Mouse (Mus musculus) lung, embryonic 16.5 days (tissue): ENCODE measurements around the gene Polr2a. TPM values are rescaled to one million over a fixed set of nuclear protein-coding genes. Genes with fewer than 3 reads are reported as not detected.

Source experiments
- ATAC-seq: fragments of 200-750 bp; cut with Nextera tagmentation; 2 replicates; pipeline ENCODE4 v1.8.0; 2017; ENCODE audit warnings: low read depth, mild to moderate bottlenecking, moderate library complexity
- H3K27ac ChIP-seq: fragments of 300-500 bp; sonication (generic); 2 replicates; pipeline ENCODE4 v1.5.1; 2014; ENCODE audit warnings: mild to moderate bottlenecking, control low read depth, low read length
- H3K27me3 ChIP-seq: fragments of 300-500 bp; sonication (generic); 2 replicates; pipeline ENCODE4 v1.6.1; 2014; ENCODE audit warnings: low read depth, low read length, mixed read lengths; ENCODE audit not compliant: control insufficient read depth, insufficient read depth
- H3K36me3 ChIP-seq: fragments of 300-500 bp; sonication (generic); 2 replicates; pipeline ENCODE4 v1.6.1; 2014; ENCODE audit warnings: low read length; ENCODE audit not compliant: control insufficient read depth, insufficient read depth
- H3K4me1 ChIP-seq: fragments of 300-500 bp; sonication (generic); replicated peaks from 2 replicates; pipeline ENCODE4 v1.6.1; 2014; ENCODE audit warnings: low read length, mixed read lengths; ENCODE audit not compliant: control insufficient read depth, insufficient read depth
- H3K4me2 ChIP-seq: fragments of 300-500 bp; sonication (generic); 2 replicates; pipeline ENCODE4 v1.6.1; 2014; ENCODE audit warnings: low read depth, low read length, control low read depth
- H3K4me3 ChIP-seq: fragments of 300-500 bp; sonication (generic); 2 replicates; pipeline ENCODE4 v1.5.1; 2014; ENCODE audit warnings: mild to moderate bottlenecking, low read length, control low read depth
- H3K9ac ChIP-seq: fragments of 300-500 bp; sonication (generic); 2 replicates; pipeline ENCODE4 v1.6.1; 2014; ENCODE audit warnings: low read length, control low read depth
- H3K9me3 ChIP-seq: fragments of 300-500 bp; sonication (generic); 2 replicates; pipeline ENCODE4 v1.6.1; 2016; ENCODE audit warnings: low read length; ENCODE audit not compliant: control insufficient read depth
- WGBS: fragments of 180-500 bp; shearing (Covaris S2); extraction: QIAGEN DNeasy Blood & Tissue Kit; methylation state at CpG from one replicate; pipeline ENCODE4 v1.1.7; 2014; 5-methylcytosine and 5-hydroxymethylcytosine counted together
- polyA plus RNA-seq: library from polyadenylated mRNA; unstranded; fragments of >200 nt; fragmentation: Nextera tagmentation; extraction: Ambion mirVana; gene quantifications from 2 replicates; pipeline ENCODE4 v1.2.1, GENCODE M21; 2015

Polr2a gene
- polyA plus RNA-seq, 1 experiment from 2014 or later = 25.3 TPM

DNA sequence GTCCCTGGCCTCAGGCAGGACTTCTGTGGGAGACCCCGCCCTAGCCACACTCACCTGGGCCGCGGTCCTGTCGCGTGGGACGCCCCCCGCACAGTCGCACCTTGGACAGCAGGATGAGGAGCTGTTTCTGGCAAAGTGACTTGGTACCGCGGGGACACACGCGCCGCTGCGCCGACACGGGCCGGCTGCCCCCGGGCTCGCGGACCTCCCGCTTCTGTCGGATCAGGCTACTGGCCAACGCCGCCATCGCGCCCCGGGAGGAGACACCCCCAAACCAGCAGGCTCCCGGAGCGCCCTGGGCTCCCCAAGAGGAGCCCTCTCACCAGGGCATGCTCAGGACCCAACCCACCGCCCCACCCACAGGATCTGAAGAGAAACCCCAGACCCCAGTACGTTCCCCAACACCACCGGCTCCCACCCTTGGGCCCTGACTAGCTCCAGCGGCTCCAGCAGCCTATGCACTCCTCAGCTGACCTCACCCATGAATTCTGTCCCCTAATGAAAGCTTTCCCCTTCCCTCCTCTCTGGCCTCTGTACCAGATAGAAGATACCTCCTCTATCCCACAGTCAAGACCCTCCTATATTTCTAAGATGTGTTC lies 43.0 kb upstream of the Polr2a start, which contains the start of gene Fgf11:
Fgf11 (minus strand) TSS at position 479 of the 599 bp plus-strand sequence.
- Histone ChIP-seq H3K27ac (0 out of 2 replicates have a peak within 1 kb of the TSS, but pooled peaks have one; percentile 33), H3K4me2 (peak within 1 kb of the TSS; percentile 98), H3K9ac (peak within 1 kb of the TSS; percentile 75), H3K36me3 (no peaks in the 10 kb centered on the region), H3K27me3 (peaks cover 31% of the 10 kb centered on the region), H3K4me3 (peak within 1 kb of the TSS; percentile 66), H3K9me3 (peaks cover 2% of the 10 kb centered on the region; the same call in 1 of the 2 replicates), H3K4me1 (peaks cover 49% of the 10 kb centered on the region)
- 1% methylated on average over 31 of the region's 33 CpGs for WGBS
- no peak for ATAC-seq

- peak overlapping the region; percentile 52 for H3K4me3 ChIP-seq
- H3K36me3 ChIP-seq = no peaks in the 10 kb centered on the region
- under 1% methylated on average over 36 of the region's 36 CpGs for WGBS
- H3K4me1 ChIP-seq = peaks cover 51% of the 10 kb centered on the region
- H3K9ac ChIP-seq = peak overlapping the region; percentile 62
- H3K27ac ChIP-seq = no peak overlapping the region
- H3K9me3 ChIP-seq = no peaks in the 10 kb centered on the region
- H3K4me2 ChIP-seq = peak overlapping the region; percentile 98
- H3K27me3 ChIP-seq = peaks cover 27% of the 10 kb centered on the region
- ATAC-seq = peak; percentile 31; the same call in 1 of the 2 replicates
Observed at GRCm38 (mm10) chr11:69800392-69801197, 42.2 kb upstream of the Polr2a start.

GRCm38 (mm10) chr11:69800138-69800391 lies 41.6 kb upstream of the Polr2a start:
- no peak overlapping the region for H3K27ac ChIP-seq

DNA sequence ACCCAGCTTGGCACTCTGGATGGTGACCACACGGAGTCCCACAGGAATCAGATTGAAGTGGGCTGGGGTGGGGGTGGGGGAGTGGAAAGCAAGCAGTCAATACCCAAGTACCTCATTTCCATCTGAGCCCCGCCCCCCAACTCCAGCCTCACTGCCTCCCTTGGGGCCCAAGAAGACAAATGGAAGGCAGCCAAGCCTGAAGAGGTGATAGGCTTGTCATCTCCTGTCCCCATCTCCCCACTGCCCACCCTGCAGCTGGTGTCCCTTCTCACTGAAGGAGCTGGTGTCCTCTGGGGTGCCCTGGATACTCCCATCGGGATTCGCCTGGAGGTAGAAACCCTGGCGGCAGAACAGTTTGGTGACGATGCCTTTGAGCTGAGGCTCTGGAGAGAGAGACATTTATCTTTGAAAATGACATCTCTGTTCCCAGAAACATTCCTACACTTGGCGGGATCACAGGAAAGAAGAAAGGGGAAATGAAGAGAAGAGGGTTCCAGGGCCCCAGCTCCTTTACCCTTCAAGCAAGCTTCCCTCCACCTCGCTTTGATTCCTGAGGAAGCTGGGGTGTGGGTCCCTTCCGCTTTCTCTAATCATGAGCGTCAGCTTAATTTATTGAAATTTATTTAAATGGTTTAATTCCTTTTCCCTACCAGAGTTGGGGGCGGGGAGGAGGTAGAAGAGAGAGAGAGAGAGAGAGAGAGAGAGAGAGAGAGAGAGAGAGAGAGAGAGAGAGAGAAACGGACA lies 41.1 kb upstream of the Polr2a start:
- 21% methylated on average over 12 of the region's 12 CpGs for WGBS
- Histone ChIP-seq H3K4me1 (peaks cover 46% of the 10 kb centered on the region), H3K27ac (no peak overlapping the region)

More at GRCm38 (mm10) chr11:69800138-69800391, 41.6 kb upstream of the Polr2a start:
- no peak for ATAC-seq
- WGBS = 1% methylated on average over 11 of the region's 11 CpGs
- Histone ChIP-seq H3K4me3 (peak overlapping the region; percentile 52), H3K4me2 (peak overlapping the region; percentile 98), H3K9me3 (no peaks in the 10 kb centered on the region), H3K4me1 (peaks cover 50% of the 10 kb centered on the region), H3K36me3 (no peaks in the 10 kb centered on the region), H3K9ac (peak overlapping the region; percentile 62), H3K27me3 (peaks cover 27% of the 10 kb centered on the region)

DNA sequence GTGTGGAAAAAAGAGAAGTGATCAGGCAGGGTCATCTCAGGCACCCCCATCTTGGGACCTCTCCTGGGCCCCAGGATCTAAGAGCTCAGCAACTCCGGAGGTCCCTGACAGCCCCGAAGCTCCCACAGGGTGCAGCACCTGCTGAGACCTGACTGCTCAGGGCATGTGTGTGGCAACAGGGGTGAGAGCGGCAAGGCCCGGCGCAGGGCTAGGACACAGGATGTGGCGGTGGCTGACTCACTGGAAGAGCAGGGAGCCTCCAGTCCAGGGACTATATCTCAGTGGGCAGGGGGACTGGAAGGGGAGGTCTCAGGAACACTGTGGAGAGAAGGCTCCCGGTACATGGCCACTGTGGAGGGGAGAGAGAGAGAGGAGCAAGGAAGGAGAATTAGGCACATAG lies 39.5 kb upstream of the Polr2a start:
- 76% methylated on average over 7 of the region's 7 CpGs for WGBS
- H3K9ac ChIP-seq = no peak overlapping the region
- peaks cover 31% of the 10 kb centered on the region for H3K4me1 ChIP-seq
- H3K9me3 ChIP-seq = no peaks in the 10 kb centered on the region
- no peak overlapping the region for H3K4me3 ChIP-seq
- no peak overlapping the region for H3K27ac ChIP-seq
- H3K36me3 ChIP-seq = no peaks in the 10 kb centered on the region
- no peak for ATAC-seq
- no peak overlapping the region for H3K4me2 ChIP-seq
- H3K27me3 ChIP-seq = peaks cover 12% of the 10 kb centered on the region; the same call in 1 of the 2 replicates

More for the DNA sequence above, 41.1 kb upstream of the Polr2a start:
- ATAC-seq = no peak
- H3K4me2 ChIP-seq = peak overlapping the region; percentile 98
- no peak overlapping the region; the same call in 1 of the 2 replicates for H3K4me3 ChIP-seq
- H3K9ac ChIP-seq = no peak overlapping the region
- no peaks in the 10 kb centered on the region for H3K9me3 ChIP-seq
- peaks cover 22% of the 10 kb centered on the region for H3K27me3 ChIP-seq
- no peaks in the 10 kb centered on the region for H3K36me3 ChIP-seq

DNA sequence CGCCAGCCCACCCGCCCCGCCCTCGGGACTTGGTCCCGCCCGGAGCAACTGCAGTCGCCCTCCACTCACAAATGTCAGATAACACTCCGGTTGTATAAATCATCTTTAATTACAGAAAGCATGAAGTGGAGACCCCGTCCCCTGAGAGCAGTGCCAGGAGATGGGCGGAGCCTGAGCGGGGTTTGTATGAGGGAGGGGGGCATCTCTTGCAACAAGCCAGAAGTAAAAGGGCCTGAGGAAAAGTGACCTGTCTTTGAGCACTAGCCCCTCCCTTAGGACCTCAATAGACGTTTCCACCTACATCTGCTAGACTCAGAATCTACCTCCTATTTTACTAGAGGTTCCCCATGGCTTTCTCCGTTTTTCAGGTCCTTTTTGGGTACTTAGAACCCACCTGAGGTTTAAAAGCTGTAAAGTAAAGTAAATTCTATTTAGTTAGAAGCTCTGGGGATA lies 37.6 kb upstream of the Polr2a start:
- 1% methylated on average over 13 of the region's 13 CpGs for WGBS
- H3K4me3 ChIP-seq = peak overlapping the region; percentile 62
- H3K9me3 ChIP-seq = no peaks in the 10 kb centered on the region
- H3K4me1 ChIP-seq = peaks cover 20% of the 10 kb centered on the region
- H3K27me3 ChIP-seq = peaks cover 2% of the 10 kb centered on the region; the same call in 1 of the 2 replicates
- H3K27ac ChIP-seq = no peak overlapping the region; the same call in 1 of the 2 replicates
- peak overlapping the region; percentile 97 for H3K4me2 ChIP-seq
- no peaks in the 10 kb centered on the region for H3K36me3 ChIP-seq
- peak overlapping the region; percentile 67 for H3K9ac ChIP-seq
- ATAC-seq = no peak; the same call in 1 of the 2 replicates

GRCm38 (mm10) chr11:69795168-69795982 lies 36.9 kb upstream of the Polr2a start, which contains the start of gene Chrnb1:
Gene Chrnb1 (minus strand): TSS chr11:69795943.
- peaks cover 2% of the 10 kb centered on the region; the same call in 1 of the 2 replicates for H3K27me3 ChIP-seq
- no peaks in the 10 kb centered on the region for H3K36me3 ChIP-seq
- H3K4me2 ChIP-seq = peak within 1 kb of the TSS; percentile 97
- no peaks in the 10 kb centered on the region for H3K9me3 ChIP-seq
- peak; percentile 97 for ATAC-seq
- 2% methylated on average over 52 of the region's 52 CpGs for WGBS
- peak within 1 kb of the TSS; percentile 67 for H3K9ac ChIP-seq
- H3K27ac ChIP-seq = peak within 1 kb of the TSS; percentile 51; the same call in 1 of the 2 replicates
- H3K4me3 ChIP-seq = peak within 1 kb of the TSS; percentile 62
- peaks cover 14% of the 10 kb centered on the region for H3K4me1 ChIP-seq

- no peak for ATAC-seq
- no peak overlapping the region for H3K9ac ChIP-seq
- 54% methylated on average over 5 of the region's 5 CpGs for WGBS
- no peak overlapping the region for H3K4me3 ChIP-seq
- 0 out of 2 replicates have a peak, but pooled peaks cover 2% of the 10 kb centered on the region for H3K4me1 ChIP-seq
- H3K27me3 ChIP-seq = no peaks in the 10 kb centered on the region; the same call in 1 of the 2 replicates
- H3K4me2 ChIP-seq = no peak overlapping the region
- H3K9me3 ChIP-seq = no peaks in the 10 kb centered on the region
- no peaks in the 10 kb centered on the region for H3K36me3 ChIP-seq
- H3K27ac ChIP-seq = no peak overlapping the region
Observed at GRCm38 (mm10) chr11:69793429-69793828, 35.0 kb upstream of the Polr2a start.
